Mouse (Mus musculus) intestine, embryonic 15.5 days (tissue): ENCODE results near the gene Trak1. TPM values are rescaled to one million over a fixed set of nuclear protein-coding genes. Genes with fewer than 3 reads are reported as not detected.

Experiments used
- ATAC-seq: fragments of 200-750 bp; cut with Nextera tagmentation; 2 replicates; pipeline ENCODE4 v1.8.0; 2017; ENCODE audit warnings: moderate TSS enrichment, moderate library complexity
- H3K27ac ChIP-seq: fragments of 300-500 bp; sonication (generic); 2 replicates; pipeline ENCODE4 v1.5.1; 2015; ENCODE audit warnings: mild to moderate bottlenecking, inconsistent platforms
- H3K27me3 ChIP-seq: fragments of 300-500 bp; sonication (generic); replicated peaks from 2 replicates; pipeline ENCODE4 v1.6.1; 2015; ENCODE audit warnings: inconsistent platforms
- H3K36me3 ChIP-seq: fragments of 300-500 bp; sonication (generic); 2 replicates; pipeline ENCODE4 v1.6.1; 2015; ENCODE audit warnings: inconsistent platforms
- H3K4me1 ChIP-seq: fragments of 300-500 bp; sonication (generic); replicated peaks from 2 replicates; pipeline ENCODE4 v1.6.1; 2015; ENCODE audit warnings: inconsistent platforms
- H3K4me2 ChIP-seq: fragments of 300-500 bp; sonication (generic); replicated peaks from 2 replicates; pipeline ENCODE4 v1.6.1; 2015; ENCODE audit warnings: mild to moderate bottlenecking, inconsistent platforms
- H3K4me3 ChIP-seq: fragments of 300-500 bp; sonication (generic); replicated peaks from 2 replicates; pipeline ENCODE4 v1.5.1; 2015; ENCODE audit warnings: inconsistent platforms
- H3K9ac ChIP-seq: fragments of 300-500 bp; sonication (generic); 2 replicates; pipeline ENCODE4 v1.6.1; 2015; ENCODE audit warnings: inconsistent platforms
- H3K9me3 ChIP-seq: fragments of 300-500 bp; sonication (generic); 2 replicates; pipeline ENCODE4 v1.6.1; 2016; ENCODE audit warnings: inconsistent platforms
- WGBS: fragments of 180-500 bp; shearing (Covaris S2); methylation state at CpG from one replicate; pipeline ENCODE4 v1.1.7; 2015; 5-methylcytosine and 5-hydroxymethylcytosine counted together
- polyA plus RNA-seq: library from polyadenylated mRNA; unstranded; fragments of >200 nt; fragmentation: Nextera tagmentation; extraction: Ambion mirVana; gene quantifications from 2 replicates; pipeline ENCODE4 v1.2.1, GENCODE M21; 2015

Gene Trak1
- polyA plus RNA-seq, 1 experiment from 2014 or later: 20.9 TPM

- H3K9me3 ChIP-seq: no peaks in the 10 kb centered on the region
- WGBS: under 1% methylated on average over 59 of the region's 59 CpGs
- H3K9ac ChIP-seq: peak within 1 kb of the TSS; percentile 64
- peaks cover 8% of the 10 kb centered on the region for H3K4me1 ChIP-seq
- peaks cover 2% of the 10 kb centered on the region; the same call in 1 of the 2 replicates for H3K36me3 ChIP-seq
- no peaks in the 10 kb centered on the region for H3K27me3 ChIP-seq
- peak within 1 kb of the TSS; percentile 85 for H3K4me2 ChIP-seq
- ATAC-seq: peak; percentile 99
- H3K27ac ChIP-seq: peak within 1 kb of the TSS; percentile 79
- H3K4me3 ChIP-seq: peak within 1 kb of the TSS; percentile 65
Measured at GRCm38 (mm10) chr9:121277118-121278060, 19.9 kb upstream of the Trak1 start, which contains the start of gene Ulk4. Gene Ulk4 (minus strand): TSS chr9:121277197.

GRCm38 (mm10) chr9:121279216-121279615 lies 18.1 kb upstream of the Trak1 start:
- Histone ChIP-seq H3K9me3 (no peaks in the 10 kb centered on the region), H3K36me3 (peaks cover 2% of the 10 kb centered on the region; the same call in 1 of the 2 replicates), H3K27ac (no peak overlapping the region), H3K4me2 (no peak overlapping the region), H3K27me3 (no peaks in the 10 kb centered on the region), H3K9ac (no peak overlapping the region), H3K4me3 (no peak overlapping the region), H3K4me1 (peaks cover 8% of the 10 kb centered on the region)
- 82% methylated on average over 5 of the region's 5 CpGs for WGBS
- no peak for ATAC-seq

- Histone ChIP-seq H3K27me3 (no peaks in the 10 kb centered on the region), H3K4me1 (peaks cover 7% of the 10 kb centered on the region), H3K4me2 (no peak overlapping the region), H3K9me3 (no peaks in the 10 kb centered on the region), H3K4me3 (no peak overlapping the region), H3K27ac (no peak overlapping the region), H3K36me3 (peaks cover 2% of the 10 kb centered on the region; the same call in 1 of the 2 replicates), H3K9ac (no peak overlapping the region)
- no peak for ATAC-seq
- WGBS: 86% methylated on average over 6 of the region's 6 CpGs
Measured at GRCm38 (mm10) chr9:121281891-121282290, 15.4 kb upstream of the Trak1 start.

- Histone ChIP-seq H3K9ac (no peak overlapping the region), H3K4me2 (no peak overlapping the region), H3K27me3 (no peaks in the 10 kb centered on the region), H3K27ac (no peak overlapping the region), H3K4me3 (no peak overlapping the region), H3K9me3 (no peaks in the 10 kb centered on the region), H3K4me1 (peaks cover 3% of the 10 kb centered on the region; the same call in 1 of the 2 replicates), H3K36me3 (peaks cover 2% of the 10 kb centered on the region; the same call in 1 of the 2 replicates)
- WGBS: 95% methylated on average over 6 of the region's 6 CpGs
- no peak for ATAC-seq
Measured at GRCm38 (mm10) chr9:121283620-121284185, 13.6 kb upstream of the Trak1 start.

- no peak overlapping the region for H3K27ac ChIP-seq
- H3K36me3 ChIP-seq: peaks cover 2% of the 10 kb centered on the region; the same call in 1 of the 2 replicates
- no peak overlapping the region for H3K9ac ChIP-seq
- no peaks in the 10 kb centered on the region for H3K27me3 ChIP-seq
- peaks cover 3% of the 10 kb centered on the region; the same call in 1 of the 2 replicates for H3K4me1 ChIP-seq
- H3K9me3 ChIP-seq: no peaks in the 10 kb centered on the region
- ATAC-seq: no peak
- 90% methylated on average over 3 of the region's 3 CpGs for WGBS
- no peak overlapping the region for H3K4me2 ChIP-seq
- no peak overlapping the region for H3K4me3 ChIP-seq
Measured at GRCm38 (mm10) chr9:121284422-121284821, 12.9 kb upstream of the Trak1 start.

- Histone ChIP-seq H3K4me2 (peak overlapping the region; percentile 67), H3K4me3 (peak overlapping the region; percentile 47), H3K27me3 (no peaks in the 10 kb centered on the region), H3K4me1 (peaks cover 3% of the 10 kb centered on the region; the same call in 1 of the 2 replicates), H3K36me3 (peaks cover 2% of the 10 kb centered on the region; the same call in 1 of the 2 replicates), H3K9me3 (no peaks in the 10 kb centered on the region), H3K27ac (peak overlapping the region; percentile 45), H3K9ac (peak overlapping the region; percentile 42)
- ATAC-seq: peak; percentile 93
- 13% methylated on average over 29 of the region's 29 CpGs for WGBS
Measured at GRCm38 (mm10) chr9:121285341-121286324, 11.7 kb upstream of the Trak1 start.

- 0 out of 2 replicates have a peak overlapping the region, but pooled peaks have one; percentile 42 for H3K9ac ChIP-seq
- H3K9me3 ChIP-seq: no peaks in the 10 kb centered on the region
- H3K36me3 ChIP-seq: peaks cover 2% of the 10 kb centered on the region; the same call in 1 of the 2 replicates
- 0 out of 2 replicates have a peak overlapping the region, but pooled peaks have one; percentile 34 for H3K27ac ChIP-seq
- peak; percentile 43; the same call in 1 of the 2 replicates for ATAC-seq
- H3K4me3 ChIP-seq: peak overlapping the region; percentile 47
- H3K27me3 ChIP-seq: no peaks in the 10 kb centered on the region
- 83% methylated on average over 3 of the region's 3 CpGs for WGBS
- peak overlapping the region; percentile 67 for H3K4me2 ChIP-seq
- peaks cover 3% of the 10 kb centered on the region; the same call in 1 of the 2 replicates for H3K4me1 ChIP-seq
Measured at GRCm38 (mm10) chr9:121286325-121286901, 10.9 kb upstream of the Trak1 start.

GRCm38 (mm10) chr9:121291275-121291674 lies 6.0 kb upstream of the Trak1 start:
- no peak overlapping the region for H3K4me2 ChIP-seq
- H3K27ac ChIP-seq: no peak overlapping the region
- H3K27me3 ChIP-seq: no peaks in the 10 kb centered on the region; the same call in 1 of the 2 replicates
- H3K4me3 ChIP-seq: no peak overlapping the region
- no peaks in the 10 kb centered on the region for H3K9me3 ChIP-seq
- H3K4me1 ChIP-seq: no peaks in the 10 kb centered on the region
- H3K36me3 ChIP-seq: no peaks in the 10 kb centered on the region
- no peak overlapping the region for H3K9ac ChIP-seq
- WGBS: 76% methylated on average over 2 of the region's 2 CpGs
- no peak for ATAC-seq

- peaks cover 2% of the 10 kb centered on the region; the same call in 1 of the 2 replicates for H3K4me1 ChIP-seq
- no peaks in the 10 kb centered on the region; the same call in 1 of the 2 replicates for H3K27me3 ChIP-seq
- no peaks in the 10 kb centered on the region for H3K9me3 ChIP-seq
- H3K4me3 ChIP-seq: no peak overlapping the region
- no peak overlapping the region for H3K4me2 ChIP-seq
- no peak overlapping the region for H3K27ac ChIP-seq
- no peak for ATAC-seq
- H3K9ac ChIP-seq: no peak overlapping the region
- H3K36me3 ChIP-seq: no peaks in the 10 kb centered on the region
- WGBS: 81% methylated on average over 7 of the region's 7 CpGs
Measured at GRCm38 (mm10) chr9:121293187-121293586, 4.1 kb upstream of the Trak1 start.

- H3K9me3 ChIP-seq: no peaks in the 10 kb centered on the region
- no peak overlapping the region for H3K4me2 ChIP-seq
- WGBS: 73% methylated on average over 7 of the region's 7 CpGs
- H3K4me1 ChIP-seq: peaks cover 19% of the 10 kb centered on the region
- no peaks in the 10 kb centered on the region for H3K36me3 ChIP-seq
- H3K27ac ChIP-seq: no peak overlapping the region
- H3K27me3 ChIP-seq: no peaks in the 10 kb centered on the region; the same call in 1 of the 2 replicates
- H3K9ac ChIP-seq: no peak overlapping the region
- ATAC-seq: no peak
- H3K4me3 ChIP-seq: no peak overlapping the region
Measured at GRCm38 (mm10) chr9:121295221-121295620, 2.1 kb upstream of the Trak1 start.

GRCm38 (mm10) chr9:121298065-121298398 lies 730 bp downstream of the Trak1 start:
- Histone ChIP-seq H3K4me2 (peak overlapping the region; percentile 97), H3K4me3 (peak overlapping the region; percentile 93), H3K27ac (peak overlapping the region; percentile 74), H3K4me1 (peaks cover 30% of the 10 kb centered on the region), H3K27me3 (no peaks in the 10 kb centered on the region; the same call in 1 of the 2 replicates), H3K9me3 (no peaks in the 10 kb centered on the region), H3K36me3 (no peaks in the 10 kb centered on the region), H3K9ac (peak overlapping the region; percentile 93)
- ATAC-seq: no peak
- WGBS: 3% methylated on average over 7 of the region's 7 CpGs
